Mouse (Mus musculus): ENCODE data around the gene Samhd1. TPM values are rescaled to one million over a fixed set of nuclear protein-coding genes. Genes with fewer than 3 reads are reported as not detected.

Samhd1 gene
- polyA plus RNA-seq, 1 experiment from 2014 or later: 23.5 TPM

DNA sequence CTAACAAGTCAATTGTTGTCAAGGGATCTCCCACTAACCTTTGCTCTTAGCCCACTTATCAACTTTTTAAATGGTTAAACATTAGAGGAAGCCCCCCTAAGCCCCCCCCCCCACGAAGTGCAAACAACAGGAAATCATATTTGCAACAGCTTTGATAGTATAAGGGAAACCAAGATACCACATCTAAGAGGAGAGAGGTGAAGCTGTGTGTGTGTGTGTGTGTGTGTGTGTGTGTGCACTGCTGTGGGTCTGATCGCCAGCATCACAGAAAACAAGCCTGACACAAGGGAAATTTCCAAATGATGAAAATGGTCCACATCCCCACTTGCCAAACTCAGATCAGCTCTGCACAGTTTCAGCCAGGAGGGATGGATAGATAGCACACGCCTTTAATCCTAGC is 16.0 kb downstream of the Samhd1 start:
- no peaks in the 10 kb centered on the region for H3K4me1 ChIP-seq (replicated peaks)
- H3K36me3 ChIP-seq: peaks cover 16% of the 10 kb centered on the region; the same call in 1 of the 2 replicates
- WGBS: 47% methylated on average over 3 of the region's 3 CpGs
- ATAC-seq: peak; percentile 44
- H3K9ac ChIP-seq: no peak overlapping the region
- no peak overlapping the region for H3K4me3 ChIP-seq (replicated peaks)
- H3K4me2 ChIP-seq (replicated peaks): no peak overlapping the region
- no peaks in the 10 kb centered on the region for H3K9me3 ChIP-seq
- no peak overlapping the region for H3K27ac ChIP-seq
- H3K27me3 ChIP-seq (replicated peaks): no peaks in the 10 kb centered on the region

- H3K27me3 ChIP-seq (replicated peaks): no peaks in the 10 kb centered on the region
- peaks cover 19% of the 10 kb centered on the region; the same call in 1 of the 2 replicates for H3K36me3 ChIP-seq
- H3K9me3 ChIP-seq: no peaks in the 10 kb centered on the region
- H3K9ac ChIP-seq: no peak overlapping the region
- no peaks in the 10 kb centered on the region for H3K4me1 ChIP-seq (replicated peaks)
- peak; percentile 77 for ATAC-seq
- WGBS: 53% methylated on average over 4 of the region's 4 CpGs
- H3K4me2 ChIP-seq (replicated peaks): no peak overlapping the region
- H3K27ac ChIP-seq: no peak overlapping the region
- no peak overlapping the region for H3K4me3 ChIP-seq (replicated peaks)
Observed at GRCm38 (mm10) chr2:157118556-157118955, 16.5 kb downstream of the Samhd1 start.

DNA sequence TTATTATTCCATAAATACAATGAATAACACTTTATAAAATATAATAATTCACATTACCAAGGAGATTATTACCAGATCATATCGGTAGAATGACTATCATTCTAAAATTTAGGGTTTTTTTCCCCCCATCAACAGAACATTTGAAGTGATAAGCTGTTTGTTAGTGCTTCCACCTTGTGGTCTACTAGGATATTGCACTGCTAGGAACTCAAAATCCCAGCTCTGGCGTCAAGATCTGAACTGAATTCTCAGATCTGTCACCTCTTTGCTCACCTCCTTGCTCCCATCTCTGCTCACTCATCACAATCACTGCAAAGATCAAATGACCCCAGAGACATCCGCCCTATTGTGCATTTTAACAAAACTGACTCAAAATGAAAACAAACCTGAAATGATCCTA is 18.1 kb downstream of the Samhd1 start:
- Histone ChIP-seq H3K4me2 (replicated peaks) (no peak overlapping the region), H3K4me3 (replicated peaks) (no peak overlapping the region), H3K4me1 (replicated peaks) (no peaks in the 10 kb centered on the region), H3K27me3 (replicated peaks) (no peaks in the 10 kb centered on the region), H3K9ac (no peak overlapping the region), H3K9me3 (no peaks in the 10 kb centered on the region), H3K36me3 (peaks cover 22% of the 10 kb centered on the region; the same call in 1 of the 2 replicates), H3K27ac (no peak overlapping the region)
- ATAC-seq: no peak
- 23% methylated on average over 3 of the region's 3 CpGs for WGBS

- Histone ChIP-seq H3K9ac (no peak overlapping the region), H3K27ac (no peak overlapping the region), H3K9me3 (no peaks in the 10 kb centered on the region), H3K4me1 (replicated peaks) (no peaks in the 10 kb centered on the region), H3K4me2 (replicated peaks) (no peak overlapping the region), H3K4me3 (replicated peaks) (no peak overlapping the region), H3K27me3 (replicated peaks) (no peaks in the 10 kb centered on the region), H3K36me3 (0 out of 2 replicates have a peak, but pooled peaks cover 2% of the 10 kb centered on the region)
- ATAC-seq: no peak
- 89% methylated on average over 4 of the region's 4 CpGs for WGBS
Observed at GRCm38 (mm10) chr2:157108236-157108635, 26.8 kb downstream of the Samhd1 start.

GRCm38 (mm10) chr2:157104454-157104853 is 30.6 kb downstream of the Samhd1 start:
- no peak overlapping the region for H3K27ac ChIP-seq
- WGBS: 90% methylated on average over 8 of the region's 8 CpGs
- no peak overlapping the region for H3K9ac ChIP-seq
- peaks cover 10% of the 10 kb centered on the region; the same call in 1 of the 2 replicates for H3K36me3 ChIP-seq
- ATAC-seq: no peak
- H3K4me3 ChIP-seq (replicated peaks): no peak overlapping the region
- no peak overlapping the region for H3K4me2 ChIP-seq (replicated peaks)
- no peaks in the 10 kb centered on the region for H3K27me3 ChIP-seq (replicated peaks)
- H3K9me3 ChIP-seq: no peaks in the 10 kb centered on the region
- H3K4me1 ChIP-seq (replicated peaks): no peaks in the 10 kb centered on the region

GRCm38 (mm10) chr2:157102256-157102655 is 32.8 kb downstream of the Samhd1 start:
- Histone ChIP-seq H3K4me1 (replicated peaks) (no peaks in the 10 kb centered on the region), H3K9ac (no peak overlapping the region), H3K27ac (no peak overlapping the region), H3K36me3 (peaks cover 10% of the 10 kb centered on the region; the same call in 1 of the 2 replicates), H3K4me2 (replicated peaks) (no peak overlapping the region), H3K9me3 (no peaks in the 10 kb centered on the region), H3K4me3 (replicated peaks) (no peak overlapping the region), H3K27me3 (replicated peaks) (no peaks in the 10 kb centered on the region)
- WGBS: 75% methylated on average over 2 of the region's 2 CpGs
- ATAC-seq: no peak

DNA sequence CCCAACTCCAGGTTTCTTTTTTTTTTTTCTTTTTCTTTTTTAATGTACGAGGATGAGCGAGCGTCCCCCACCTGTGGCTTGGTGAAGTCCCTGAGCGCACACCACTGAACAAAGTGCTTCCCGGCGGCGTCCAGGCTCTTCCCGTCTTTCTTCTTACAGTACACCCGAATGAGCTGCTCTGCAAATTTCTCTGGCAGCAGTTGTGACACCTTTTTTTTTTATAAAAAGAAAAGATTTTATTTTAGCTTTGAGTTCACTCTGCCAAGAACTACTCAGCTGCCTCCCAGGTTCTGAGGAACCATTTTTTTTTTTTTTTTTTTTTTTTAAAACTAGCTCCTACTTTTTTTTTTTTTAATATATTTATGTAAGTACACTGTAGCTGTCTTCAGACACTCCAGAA is 33.4 kb downstream of the Samhd1 start:
- WGBS: 97% methylated on average over 9 of the region's 9 CpGs
- no peaks in the 10 kb centered on the region for H3K4me1 ChIP-seq (replicated peaks)
- no peak overlapping the region for H3K4me2 ChIP-seq (replicated peaks)
- ATAC-seq: no peak
- H3K36me3 ChIP-seq: peaks cover 10% of the 10 kb centered on the region; the same call in 1 of the 2 replicates
- no peak overlapping the region for H3K27ac ChIP-seq
- H3K27me3 ChIP-seq (replicated peaks): no peaks in the 10 kb centered on the region
- H3K9ac ChIP-seq: no peak overlapping the region
- no peak overlapping the region for H3K4me3 ChIP-seq (replicated peaks)
- no peaks in the 10 kb centered on the region for H3K9me3 ChIP-seq

- ATAC-seq: no peak
Observed at GRCm38 (mm10) chr2:157100319-157100605, 34.8 kb downstream of the Samhd1 start.

GRCm38 (mm10) chr2:157099532-157100318 is 35.3 kb downstream of the Samhd1 start:
- Histone ChIP-seq H3K4me1 (replicated peaks) (no peaks in the 10 kb centered on the region), H3K27ac (no peak overlapping the region), H3K4me2 (replicated peaks) (no peak overlapping the region), H3K27me3 (replicated peaks) (no peaks in the 10 kb centered on the region), H3K9ac (no peak overlapping the region), H3K36me3 (peaks cover 8% of the 10 kb centered on the region; the same call in 1 of the 2 replicates), H3K4me3 (replicated peaks) (no peak overlapping the region), H3K9me3 (no peaks in the 10 kb centered on the region)
- 77% methylated on average over 12 of the region's 12 CpGs for WGBS
- no peak for ATAC-seq

More at GRCm38 (mm10) chr2:157100319-157100605, 34.8 kb downstream of the Samhd1 start:
- no peaks in the 10 kb centered on the region for H3K27me3 ChIP-seq (replicated peaks)
- peaks cover 10% of the 10 kb centered on the region; the same call in 1 of the 2 replicates for H3K36me3 ChIP-seq
- no peak overlapping the region for H3K4me2 ChIP-seq (replicated peaks)
- no peak overlapping the region for H3K4me3 ChIP-seq (replicated peaks)
- H3K9me3 ChIP-seq: no peaks in the 10 kb centered on the region
- H3K27ac ChIP-seq: no peak overlapping the region
- no peak overlapping the region for H3K9ac ChIP-seq
- WGBS: 87% methylated on average over 12 of the region's 12 CpGs
- no peaks in the 10 kb centered on the region for H3K4me1 ChIP-seq (replicated peaks)

DNA sequence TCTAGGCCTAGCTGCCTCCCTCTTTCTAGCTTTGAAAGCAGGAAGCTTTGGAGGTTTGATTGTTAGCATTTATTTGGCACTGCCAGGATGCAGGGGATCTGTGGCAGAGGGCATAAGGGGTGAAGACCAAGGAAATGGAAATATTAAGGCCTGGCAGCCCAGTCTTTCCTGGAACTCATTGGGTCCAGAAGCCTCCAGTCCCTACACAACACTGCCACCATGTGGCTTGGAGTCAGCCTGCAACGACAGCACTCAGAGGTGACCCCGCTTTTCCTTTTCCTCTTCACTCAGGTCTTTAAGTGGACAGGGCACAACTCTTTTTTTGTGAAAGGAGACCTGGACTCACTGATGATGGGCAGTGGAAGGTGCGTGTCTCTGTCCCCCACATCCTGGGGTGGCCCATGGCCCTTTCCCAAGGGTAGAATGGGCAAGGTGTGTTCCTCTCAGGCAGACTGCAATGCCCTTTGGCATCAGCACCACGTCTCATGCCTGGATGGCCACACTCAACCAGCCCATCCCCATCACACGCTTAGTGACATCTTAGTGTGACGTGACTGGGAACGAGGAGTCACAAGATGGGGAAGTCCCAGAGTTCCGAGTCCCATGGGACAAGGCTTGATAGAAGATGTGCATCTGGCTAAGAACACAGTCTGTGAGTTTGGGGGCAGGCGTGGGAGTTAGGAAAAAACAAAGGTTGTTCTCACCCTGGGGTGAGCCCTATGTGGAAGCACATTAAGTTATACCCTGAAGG is 39.9 kb downstream of the Samhd1 start:
- H3K4me1 ChIP-seq (replicated peaks): 0 out of 2 replicates have a peak, but pooled peaks cover 4% of the 10 kb centered on the region
- H3K4me2 ChIP-seq (replicated peaks): no peak overlapping the region
- ATAC-seq: peak; percentile 69; the same call in 1 of the 2 replicates
- H3K27me3 ChIP-seq (replicated peaks): no peaks in the 10 kb centered on the region
- no peak overlapping the region for H3K27ac ChIP-seq
- no peak overlapping the region for H3K4me3 ChIP-seq (replicated peaks)
- H3K9me3 ChIP-seq: no peaks in the 10 kb centered on the region
- no peaks in the 10 kb centered on the region; the same call in 1 of the 2 replicates for H3K36me3 ChIP-seq
- 69% methylated on average over 9 of the region's 9 CpGs for WGBS
- no peak overlapping the region for H3K9ac ChIP-seq

- H3K27me3 ChIP-seq (replicated peaks): no peaks in the 10 kb centered on the region
- H3K27ac ChIP-seq: no peak overlapping the region
- no peaks in the 10 kb centered on the region for H3K9me3 ChIP-seq
- H3K4me2 ChIP-seq (replicated peaks): no peak overlapping the region
- H3K9ac ChIP-seq: no peak overlapping the region
- H3K36me3 ChIP-seq: no peaks in the 10 kb centered on the region
- 42% methylated on average over 8 of the region's 8 CpGs for WGBS
- no peak overlapping the region for H3K4me3 ChIP-seq (replicated peaks)
- 0 out of 2 replicates have a peak, but pooled peaks cover 4% of the 10 kb centered on the region for H3K4me1 ChIP-seq (replicated peaks)
- ATAC-seq: 0 out of 2 replicates have a peak, but pooled peaks have one; percentile 35
Observed at GRCm38 (mm10) chr2:157092024-157092423, 43.0 kb downstream of the Samhd1 start.

DNA sequence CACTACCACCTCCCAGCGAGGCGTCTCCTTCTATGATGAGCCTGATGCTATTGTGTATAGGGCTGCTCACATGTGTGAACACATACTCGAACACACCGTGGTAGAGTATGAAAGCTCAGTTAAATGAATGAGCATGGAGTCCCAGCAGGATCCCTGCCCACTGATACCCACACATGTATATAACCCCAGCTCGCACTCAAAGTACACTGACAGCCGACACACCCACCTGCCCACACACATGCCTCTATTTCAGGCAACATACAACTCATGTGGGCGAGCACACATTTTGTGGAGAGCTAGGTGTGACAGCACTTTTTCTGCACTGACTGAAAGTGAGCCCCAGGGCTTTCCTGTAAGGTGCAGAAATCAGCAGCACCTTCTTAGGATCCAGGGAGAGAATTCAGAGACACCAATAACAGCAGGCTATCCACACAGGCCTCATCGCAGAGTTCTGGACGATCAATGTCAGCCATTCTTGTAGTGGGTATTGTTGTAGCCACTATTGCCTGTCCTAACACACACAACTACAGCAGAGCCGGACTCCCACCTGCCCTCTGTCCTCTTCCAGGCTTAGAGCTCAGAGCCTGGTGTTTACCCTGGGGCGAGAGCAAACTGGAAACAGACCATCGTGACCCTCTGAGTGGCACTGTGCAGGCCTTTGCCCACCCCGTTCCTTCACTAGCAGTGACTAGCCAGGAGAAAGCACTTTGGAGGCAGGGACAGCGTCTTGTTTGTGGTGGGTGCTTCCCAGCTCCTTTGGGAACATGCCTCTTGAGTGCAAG is 47.3 kb downstream of the Samhd1 start:
- Histone ChIP-seq H3K4me3 (replicated peaks) (no peak overlapping the region), H3K4me2 (replicated peaks) (no peak overlapping the region), H3K36me3 (no peaks in the 10 kb centered on the region), H3K9ac (no peak overlapping the region), H3K9me3 (no peaks in the 10 kb centered on the region), H3K27ac (no peak overlapping the region), H3K4me1 (replicated peaks) (0 out of 2 replicates have a peak, but pooled peaks cover 4% of the 10 kb centered on the region), H3K27me3 (replicated peaks) (no peaks in the 10 kb centered on the region)
- ATAC-seq: no peak
- WGBS: 76% methylated on average over 14 of the region's 14 CpGs
